Mouse (Mus musculus) monocyte, adult 2 months (primary cell): ENCODE results near the gene Ptprh.

Experiments
- DNase-seq, 2 experiments: peaks; one replicate each; pipeline ENCODE4 v3.0.0; 2022; ENCODE audit warnings: low spot score in 2 of 2, low read depth in 1 of 2

Gene Ptprh

GRCm38 (mm10) chr7:4502421-4503090, 101.3 kb downstream of the Ptprh start:
- no peak for DNase-seq

- DNase-seq: peak; percentile 84 to 92
These were observed 102.1 kb downstream of the Ptprh start, which contains the start of gene Ppp1r12c for GRCm38 (mm10) chr7:4501558-4502397. TSS of gene Ppp1r12c (minus strand) at chr7:4501680.

- peak in 1 of 2 experiments; percentile 53 for DNase-seq
These were observed 102.9 kb downstream of the Ptprh start for GRCm38 (mm10) chr7:4500892-4501471.

GRCm38 (mm10) chr7:4499034-4499433, 104.8 kb downstream of the Ptprh start:
- DNase-seq: no peak
